Mouse (Mus musculus): ENCODE measurements at regions not wholly inside any gene's neighbourhood (a gene's known extent, or its start where the extent isn't known, plus 50 kb on each side); places are given as distances from the start of the nearest gene placed in this dataset.

GRCm38 (mm10) chr7:72444016-72444415 is 137.6 kb upstream of the Mctp2 start:
- Histone ChIP-seq H3K36me3 (ENCODE audit: insufficient read depth, low read length) (no peaks in the 10 kb centered on the region), H3K4me1 (replicated peaks; ENCODE audit: insufficient read depth, low read length) (no peaks in the 10 kb centered on the region), H3K4me3 (replicated peaks; ENCODE audit: low read depth, low read length) (no peak overlapping the region), H3K9ac (ENCODE audit: low read depth, low read length) (no peak overlapping the region), H3K27ac (no peak overlapping the region), H3K4me2 (ENCODE audit: low read length) (no peak overlapping the region), H3K9me3 (replicated peaks; ENCODE audit: low read length) (no peaks in the 10 kb centered on the region), H3K27me3 (ENCODE audit: insufficient read depth, low read length) (no peaks in the 10 kb centered on the region)
- 62% methylated on average over 1 of the region's 1 CpGs for WGBS
- DNase-seq (ENCODE audit: low spot score) (no peak), ATAC-seq (replicated peaks; ENCODE audit: low FRiP score, low read depth) (no peak)
- TF ChIP-seq CTCF (IDR thresholded peaks at IDR 0.05; ENCODE audit: low read depth) = no peak

- Histone ChIP-seq H3K27ac (no peak overlapping the region), H3K4me1 (replicated peaks; ENCODE audit: insufficient read depth, low read length) (no peaks in the 10 kb centered on the region), H3K27me3 (ENCODE audit: insufficient read depth, low read length) (no peaks in the 10 kb centered on the region), H3K9me3 (replicated peaks; ENCODE audit: low read length) (no peaks in the 10 kb centered on the region), H3K4me2 (ENCODE audit: low read length) (no peak overlapping the region), H3K9ac (ENCODE audit: low read depth, low read length) (no peak overlapping the region), H3K4me3 (replicated peaks; ENCODE audit: low read depth, low read length) (no peak overlapping the region), H3K36me3 (ENCODE audit: insufficient read depth, low read length) (no peaks in the 10 kb centered on the region)
- no peak for TF ChIP-seq CTCF (IDR thresholded peaks at IDR 0.05; ENCODE audit: low read depth)
- DNase-seq (ENCODE audit: low spot score) (peak; percentile 3), ATAC-seq (replicated peaks; ENCODE audit: low FRiP score, low read depth) (no peak)
- 34% methylated on average over 1 of the region's 1 CpGs for WGBS
Observed at GRCm38 (mm10) chr7:72444792-72445191, 138.4 kb upstream of the Mctp2 start.

GRCm38 (mm10) chr7:72446911-72447310 is 140.5 kb upstream of the Mctp2 start:
- no peak for ATAC-seq (replicated peaks; ENCODE audit: low FRiP score, low read depth)
- no peak for TF ChIP-seq CTCF (IDR thresholded peaks at IDR 0.05; ENCODE audit: low read depth)

GRCm38 (mm10) chr7:72462978-72463377 is 156.6 kb upstream of the Mctp2 start:
- Histone ChIP-seq H3K9me3 (replicated peaks; ENCODE audit: low read length) (no peaks in the 10 kb centered on the region), H3K27me3 (ENCODE audit: insufficient read depth, low read length) (no peaks in the 10 kb centered on the region), H3K4me3 (replicated peaks; ENCODE audit: low read depth, low read length) (no peak overlapping the region), H3K36me3 (ENCODE audit: insufficient read depth, low read length) (no peaks in the 10 kb centered on the region), H3K4me1 (replicated peaks; ENCODE audit: insufficient read depth, low read length) (no peaks in the 10 kb centered on the region), H3K9ac (ENCODE audit: low read depth, low read length) (no peak overlapping the region), H3K4me2 (ENCODE audit: low read length) (no peak overlapping the region), H3K27ac (no peak overlapping the region)
- DNase-seq (ENCODE audit: low spot score) (no peak), ATAC-seq (replicated peaks; ENCODE audit: low FRiP score, low read depth) (no peak)
- 38% methylated on average over 4 of the region's 4 CpGs for WGBS
- TF ChIP-seq CTCF (IDR thresholded peaks at IDR 0.05; ENCODE audit: low read depth) = no peak

More at GRCm38 (mm10) chr7:72446911-72447310, 140.5 kb upstream of the Mctp2 start:
- Histone ChIP-seq H3K4me3 (replicated peaks; ENCODE audit: low read depth, low read length) (no peak overlapping the region), H3K36me3 (ENCODE audit: insufficient read depth, low read length) (no peaks in the 10 kb centered on the region), H3K9me3 (replicated peaks; ENCODE audit: low read length) (no peaks in the 10 kb centered on the region), H3K27ac (no peak overlapping the region), H3K9ac (ENCODE audit: low read depth, low read length) (no peak overlapping the region), H3K4me2 (ENCODE audit: low read length) (no peak overlapping the region), H3K4me1 (replicated peaks; ENCODE audit: insufficient read depth, low read length) (no peaks in the 10 kb centered on the region), H3K27me3 (ENCODE audit: insufficient read depth, low read length) (no peaks in the 10 kb centered on the region)
- 86% methylated on average over 1 of the region's 1 CpGs for WGBS
- no peak for DNase-seq (ENCODE audit: low spot score)

- H3K4me2 ChIP-seq (ENCODE audit: low read length) = no peak overlapping the region
- no peak overlapping the region for H3K27ac ChIP-seq
- no peak for TF ChIP-seq CTCF (IDR thresholded peaks at IDR 0.05; ENCODE audit: low read depth)
- no peak for DNase-seq (ENCODE audit: low spot score)
- no peaks in the 10 kb centered on the region for H3K36me3 ChIP-seq (ENCODE audit: insufficient read depth, low read length)
- ATAC-seq (replicated peaks; ENCODE audit: low FRiP score, low read depth) = no peak
- WGBS = 76% methylated on average over 1 of the region's 1 CpGs
- no peaks in the 10 kb centered on the region for H3K4me1 ChIP-seq (replicated peaks; ENCODE audit: insufficient read depth, low read length)
- H3K9ac ChIP-seq (ENCODE audit: low read depth, low read length) = no peak overlapping the region
- no peaks in the 10 kb centered on the region for H3K27me3 ChIP-seq (ENCODE audit: insufficient read depth, low read length)
- H3K9me3 ChIP-seq (replicated peaks; ENCODE audit: low read length) = no peaks in the 10 kb centered on the region
- no peak overlapping the region for H3K4me3 ChIP-seq (replicated peaks; ENCODE audit: low read depth, low read length)
Observed at GRCm38 (mm10) chr7:72464658-72465057, 158.2 kb upstream of the Mctp2 start.

GRCm38 (mm10) chr7:72469691-72470090 is 163.3 kb upstream of the Mctp2 start:
- TF ChIP-seq CTCF (IDR thresholded peaks at IDR 0.05; ENCODE audit: low read depth) = no peak
- H3K4me3 ChIP-seq (replicated peaks; ENCODE audit: low read depth, low read length) = no peak overlapping the region
- no peak overlapping the region for H3K27ac ChIP-seq
- H3K27me3 ChIP-seq (ENCODE audit: insufficient read depth, low read length) = no peaks in the 10 kb centered on the region
- H3K4me2 ChIP-seq (ENCODE audit: low read length) = no peak overlapping the region
- H3K36me3 ChIP-seq (ENCODE audit: insufficient read depth, low read length) = no peaks in the 10 kb centered on the region
- ATAC-seq (replicated peaks; ENCODE audit: low FRiP score, low read depth) (no peak), DNase-seq (ENCODE audit: low spot score) (peak; percentile 9)
- H3K9me3 ChIP-seq (replicated peaks; ENCODE audit: low read length) = no peaks in the 10 kb centered on the region
- WGBS = 44% methylated on average over 2 of the region's 2 CpGs
- no peak overlapping the region for H3K9ac ChIP-seq (ENCODE audit: low read depth, low read length)
- H3K4me1 ChIP-seq (replicated peaks; ENCODE audit: insufficient read depth, low read length) = no peaks in the 10 kb centered on the region

- H3K27me3 ChIP-seq (ENCODE audit: insufficient read depth, low read length) = no peaks in the 10 kb centered on the region
- no peak overlapping the region for H3K4me2 ChIP-seq (ENCODE audit: low read length)
- no peak overlapping the region for H3K27ac ChIP-seq
- H3K36me3 ChIP-seq (ENCODE audit: insufficient read depth, low read length) = no peaks in the 10 kb centered on the region
- H3K9me3 ChIP-seq (replicated peaks; ENCODE audit: low read length) = no peaks in the 10 kb centered on the region
- H3K4me3 ChIP-seq (replicated peaks; ENCODE audit: low read depth, low read length) = no peak overlapping the region
- WGBS = 38% methylated on average over 4 of the region's 4 CpGs
- ATAC-seq (replicated peaks; ENCODE audit: low FRiP score, low read depth) (no peak), DNase-seq (ENCODE audit: low spot score) (peak; percentile 68)
- no peak overlapping the region for H3K9ac ChIP-seq (ENCODE audit: low read depth, low read length)
- no peaks in the 10 kb centered on the region for H3K4me1 ChIP-seq (replicated peaks; ENCODE audit: insufficient read depth, low read length)
- no peak for TF ChIP-seq CTCF (IDR thresholded peaks at IDR 0.05; ENCODE audit: low read depth)
Observed at GRCm38 (mm10) chr7:72474751-72475150, 168.3 kb upstream of the Mctp2 start.
